Mouse (Mus musculus) liver, adult 2 months (tissue): ENCODE measurements at regions not wholly inside any gene's neighbourhood (a gene's known extent, or its start where the extent isn't known, plus 50 kb on each side); places are given as distances from the start of the nearest gene placed in this dataset.

Source experiments
- DNase-seq: peaks from one replicate; pipeline ENCODE4 v3.0.0-alpha.2; 2011; ENCODE audit warnings: low read depth, low spot score; ENCODE audit errors: extremely low read depth
- H3K27ac ChIP-seq: fragments of 200-500 bp; replicated peaks from 2 replicates; pipeline ENCODE4 v1.5.1; 2012; ENCODE audit warnings: low read depth, mild to moderate bottlenecking, control low read depth, inconsistent platforms, low read length; ENCODE audit not compliant: insufficient read depth
- H3K27me3 ChIP-seq: fragments of 200-500 bp; 2 replicates; pipeline ENCODE4 v1.6.1; 2012; ENCODE audit warnings: mild to moderate bottlenecking, moderate library complexity, low read length, inconsistent platforms; ENCODE audit not compliant: control insufficient read depth, insufficient read depth
- H3K36me3 ChIP-seq: fragments of 200-500 bp; 2 replicates; pipeline ENCODE4 v1.6.1; 2012; ENCODE audit warnings: low read length, inconsistent platforms; ENCODE audit not compliant: control insufficient read depth, insufficient read depth
- H3K4me1 ChIP-seq: fragments of 200-500 bp; 2 replicates; pipeline ENCODE4 v1.6.1; 2011; ENCODE audit warnings: low read length; ENCODE audit not compliant: control insufficient read depth, insufficient read depth
- H3K4me3 ChIP-seq: fragments of 200-500 bp; 2 replicates; pipeline ENCODE4 v1.5.1; 2011; ENCODE audit warnings: low read depth, mild to moderate bottlenecking, control low read depth, low read length, moderate library complexity; ENCODE audit not compliant: insufficient read depth
- H3K79me2 ChIP-seq: fragments of 200-500 bp; 2 replicates; pipeline ENCODE4 v1.6.1; 2012; ENCODE audit warnings: inconsistent platforms, mild to moderate bottlenecking, low read length, moderate library complexity; ENCODE audit not compliant: control insufficient read depth, insufficient read depth
- H3K9ac ChIP-seq: fragments of 200-500 bp; 2 replicates; pipeline ENCODE4 v1.6.1; 2012; ENCODE audit warnings: low read depth, mild to moderate bottlenecking, control low read depth, inconsistent platforms, low read length
- CTCF ChIP-seq: fragments of 200-500 bp; IDR thresholded peaks from 2 replicates; pipeline ENCODE4 v1.5.1; 2011; ENCODE audit warnings: low read depth, low read length, control low read depth
- POLR2A ChIP-seq: fragments of 200-500 bp; IDR thresholded peaks from 2 replicates; pipeline ENCODE4 v1.6.1; 2011; ENCODE audit warnings: low read length, control low read depth; ENCODE audit not compliant: insufficient read depth; ENCODE audit errors: extremely low read depth
- WGBS: fragments of 180-500 bp; shearing (Covaris S2); methylation state at CpG from one replicate; pipeline ENCODE4 v1.1.7; 2018; 5-methylcytosine and 5-hydroxymethylcytosine counted together

- Histone ChIP-seq H3K27me3 (no peaks in the 10 kb centered on the region), H3K36me3 (no peaks in the 10 kb centered on the region), H3K4me1 (no peaks in the 10 kb centered on the region), H3K9ac (no peak overlapping the region), H3K27ac (no peak overlapping the region), H3K4me3 (no peak overlapping the region), H3K79me2 (no peaks in the 10 kb centered on the region)
- TF ChIP-seq POLR2A (no peak), CTCF (no peak)
- DNase-seq, result no peak
- WGBS, result 76% methylated on average over 11 of the region's 11 CpGs
Measured at GRCm38 (mm10) chr12:50191733-50192612, 456.9 kb downstream of the Prkd1 start.

DNA sequence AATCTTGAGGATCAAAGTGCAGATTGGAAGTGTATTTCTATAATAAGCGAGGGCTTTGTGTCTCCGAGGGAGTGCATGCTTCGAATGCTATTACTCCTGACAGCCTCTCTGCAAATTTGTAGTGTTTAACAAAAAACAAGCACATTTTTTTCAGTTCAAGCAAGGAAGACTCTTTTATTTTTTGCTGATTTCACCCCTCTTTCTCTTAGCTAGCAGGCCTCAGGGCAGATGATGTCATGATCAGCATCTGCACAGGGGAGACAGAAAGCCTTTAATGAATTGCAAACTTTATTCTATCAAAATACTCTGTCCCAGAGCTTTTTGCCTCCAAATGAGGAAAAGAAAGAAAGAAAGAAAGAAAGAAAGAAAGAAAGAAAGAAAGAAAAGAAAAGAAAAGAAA, 455.4 kb downstream of the Prkd1 start:
- Histone ChIP-seq H3K27me3 (no peaks in the 10 kb centered on the region), H3K27ac (no peak overlapping the region), H3K4me1 (no peaks in the 10 kb centered on the region), H3K79me2 (no peaks in the 10 kb centered on the region), H3K9ac (no peak overlapping the region), H3K36me3 (no peaks in the 10 kb centered on the region), H3K4me3 (no peak overlapping the region)
- DNase-seq, result no peak
- TF ChIP-seq CTCF, result no peak
- TF ChIP-seq POLR2A, result no peak
- WGBS, result 82% methylated on average over 3 of the region's 3 CpGs

DNA sequence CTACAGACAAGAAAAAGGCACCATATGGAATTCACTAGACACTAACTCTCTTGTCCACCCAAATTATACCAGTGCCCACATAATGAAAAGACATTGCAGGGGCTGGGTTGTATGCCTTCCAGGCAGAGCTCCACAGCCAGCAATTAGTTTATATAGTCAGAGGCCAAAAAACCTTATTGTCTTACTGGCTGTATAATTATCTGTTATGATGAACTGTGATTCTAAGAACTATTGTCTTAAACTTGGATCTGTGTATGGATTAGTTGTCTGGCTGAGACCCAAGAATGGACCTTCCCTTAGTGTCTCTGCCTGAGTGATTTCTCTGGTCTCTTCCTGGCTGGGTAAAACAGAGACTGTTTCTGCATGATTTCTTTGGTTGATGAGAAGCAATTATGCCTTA, 454.2 kb downstream of the Prkd1 start:
- H3K4me1 ChIP-seq, result no peaks in the 10 kb centered on the region
- no peak overlapping the region for H3K4me3 ChIP-seq
- TF ChIP-seq POLR2A, result no peak
- H3K27me3 ChIP-seq, result no peaks in the 10 kb centered on the region
- no peak overlapping the region for H3K9ac ChIP-seq
- no peaks in the 10 kb centered on the region for H3K36me3 ChIP-seq
- no peak for DNase-seq
- no peaks in the 10 kb centered on the region for H3K79me2 ChIP-seq
- H3K27ac ChIP-seq, result no peak overlapping the region

GRCm38 (mm10) chr12:50196339-50196738, 452.6 kb downstream of the Prkd1 start:
- Histone ChIP-seq H3K36me3 (no peaks in the 10 kb centered on the region), H3K79me2 (no peaks in the 10 kb centered on the region), H3K27ac (no peak overlapping the region), H3K4me1 (no peaks in the 10 kb centered on the region), H3K27me3 (no peaks in the 10 kb centered on the region), H3K4me3 (no peak overlapping the region), H3K9ac (no peak overlapping the region)
- 64% methylated on average over 2 of the region's 2 CpGs for WGBS
- DNase-seq, result no peak
- TF ChIP-seq POLR2A, result no peak
- TF ChIP-seq CTCF, result no peak

DNA sequence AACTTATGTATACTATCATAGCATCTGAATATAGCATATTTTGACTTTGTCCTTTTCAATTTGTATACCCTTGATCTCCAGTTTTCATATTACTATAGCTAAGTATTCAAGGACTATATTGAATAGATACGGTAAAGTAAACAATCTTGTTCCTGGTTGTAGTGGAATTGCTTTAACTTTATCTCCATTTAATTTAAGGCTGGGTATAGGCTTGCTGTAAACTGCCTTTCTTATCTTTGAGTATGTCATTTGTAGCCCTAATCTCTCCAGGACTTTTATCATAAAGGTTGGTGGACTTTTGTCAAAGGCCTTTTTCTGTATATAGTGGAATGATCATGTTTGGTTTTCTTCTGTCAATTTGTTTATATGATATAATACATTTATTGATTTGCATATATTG, 407.8 kb downstream of the Prkd1 start:
- Histone ChIP-seq H3K27ac (no peak overlapping the region), H3K79me2 (no peaks in the 10 kb centered on the region), H3K9ac (no peak overlapping the region), H3K36me3 (no peaks in the 10 kb centered on the region), H3K27me3 (no peaks in the 10 kb centered on the region), H3K4me3 (no peak overlapping the region), H3K4me1 (no peaks in the 10 kb centered on the region)
- no peak for DNase-seq
- TF ChIP-seq POLR2A (no peak), CTCF (no peak)
- WGBS, result 89% methylated on average over 1 of the region's 1 CpGs

GRCm38 (mm10) chr12:50258901-50259300, 390.0 kb downstream of the Prkd1 start:
- Histone ChIP-seq H3K4me3 (no peak overlapping the region), H3K36me3 (no peaks in the 10 kb centered on the region), H3K79me2 (no peaks in the 10 kb centered on the region), H3K27me3 (no peaks in the 10 kb centered on the region), H3K27ac (no peak overlapping the region), H3K4me1 (no peaks in the 10 kb centered on the region), H3K9ac (no peak overlapping the region)
- no peak for DNase-seq
- 57% methylated on average over 4 of the region's 4 CpGs for WGBS
- TF ChIP-seq POLR2A, result no peak
- no peak for TF ChIP-seq CTCF
